8 mouse cellular contexts compared by ENCODE assay signal in genomic region chr5:136402622-136403564, GRCm38 (mm10).
A peak's percentile ranks its signal among the peaks of the same experiment; 100 is the strongest.
DNase-seq lines count a peak whose midpoint lies in the region; ATAC-seq and TF ChIP-seq lines count a peak whose summit lies in the region.

No protein-coding gene starts in this region.

- no peak for TF ChIP-seq EP300 in stomach, postnatal 0 days (optimal IDR thresholded peaks at IDR 0.05)

- H3K4me2 ChIP-seq in heart, embryonic 13.5 days: peak overlapping the region; percentile 49
- H3K4me2 ChIP-seq in limb, embryonic 12.5 days: peak overlapping the region; percentile 39
- H3K4me2 ChIP-seq in stomach, postnatal 0 days (replicated peaks; ENCODE audit: low read depth): peak overlapping the region; percentile 35

- TF ChIP-seq CTCF in stomach, postnatal 0 days (IDR thresholded peaks at IDR 0.05; ENCODE audit: low read depth): no peak

- H3K36me3 ChIP-seq in heart, embryonic 13.5 days: peaks cover 17% of the 10 kb centered on the region
- peaks cover 6% of the 10 kb centered on the region for H3K36me3 ChIP-seq in limb, embryonic 12.5 days
- H3K36me3 ChIP-seq in stomach, postnatal 0 days (ENCODE audit: control insufficient read depth, insufficient read depth, low read length): no peaks in the 10 kb centered on the region

- ATAC-seq in heart, embryonic 13.5 days (ENCODE audit: extremely low read depth, insufficient number of reproducible peaks, low FRiP score, low TSS enrichment): no peak
- peak; percentile 64 for ATAC-seq in limb, embryonic 12.5 days (ENCODE audit: insufficient number of reproducible peaks, insufficient read depth, low FRiP score, low TSS enrichment, low read depth)
- ATAC-seq in stomach, postnatal 0 days (ENCODE audit: low FRiP score, low TSS enrichment): 0 out of 2 replicates have a peak, but pooled peaks have one; percentile 38

- peak overlapping the region; percentile 12; the same call in 1 of the 2 replicates for H3K4me3 ChIP-seq in heart, embryonic 13.5 days
- H3K4me3 ChIP-seq in limb, embryonic 12.5 days (replicated peaks): 0 out of 2 replicates have a peak overlapping the region, but pooled peaks have one; percentile 2
- no peak overlapping the region for H3K4me3 ChIP-seq in stomach, postnatal 0 days (ENCODE audit: low read depth, low read length)

- H3K27ac ChIP-seq in heart, embryonic 13.5 days (replicated peaks): peak overlapping the region; percentile 78
- peak overlapping the region; percentile 69 for H3K27ac ChIP-seq in limb, embryonic 12.5 days
- H3K27ac ChIP-seq in stomach, postnatal 0 days (replicated peaks): peak overlapping the region; percentile 67

- H3K9ac ChIP-seq in heart, embryonic 13.5 days: peak overlapping the region; percentile 52; the same call in 1 of the 2 replicates
- no peak overlapping the region for H3K9ac ChIP-seq in limb, embryonic 12.5 days (replicated peaks)
- H3K9ac ChIP-seq in stomach, postnatal 0 days (ENCODE audit: low read length): no peak overlapping the region

- WGBS in heart, embryonic 13.5 days: 57% methylated on average over 15 of the region's 15 CpGs
- 29% methylated on average over 15 of the region's 15 CpGs for WGBS in limb, embryonic 12.5 days
- 40% methylated on average over 15 of the region's 15 CpGs for WGBS in stomach, postnatal 0 days

- H3K9me3 ChIP-seq in heart, embryonic 13.5 days: peaks cover 6% of the 10 kb centered on the region
- H3K9me3 ChIP-seq in limb, embryonic 12.5 days: peaks cover 5% of the 10 kb centered on the region; the same call in 1 of the 2 replicates
- no peaks in the 10 kb centered on the region for H3K9me3 ChIP-seq in stomach, postnatal 0 days (ENCODE audit: control insufficient read depth, low read length)

- H3K4me1 ChIP-seq in heart, embryonic 13.5 days: peaks cover 58% of the 10 kb centered on the region
- peaks cover 22% of the 10 kb centered on the region for H3K4me1 ChIP-seq in limb, embryonic 12.5 days (replicated peaks)
- H3K4me1 ChIP-seq in stomach, postnatal 0 days (replicated peaks; ENCODE audit: control insufficient read depth, insufficient read depth): no peaks in the 10 kb centered on the region

- no peak for DNase-seq in heart, adult 8-10 months (ENCODE audit: low spot score)
- DNase-seq in retina, postnatal 1 day: peak; percentile 9
- DNase-seq in retina, embryonic 14.5 days (ENCODE audit: low spot score): no peak
- no peak for DNase-seq in stomach, postnatal 0 days (ENCODE audit: low spot score)
- DNase-seq in right cerebral cortex, postnatal 4 days: no peak
- DNase-seq in cerebellum, postnatal 4 days (ENCODE audit: low spot score in 2 of 2): no peak

- no peaks in the 10 kb centered on the region for H3K27me3 ChIP-seq in heart, embryonic 13.5 days (replicated peaks)
- H3K27me3 ChIP-seq in limb, embryonic 12.5 days: peaks cover 26% of the 10 kb centered on the region
- no peaks in the 10 kb centered on the region for H3K27me3 ChIP-seq in stomach, postnatal 0 days (ENCODE audit: control insufficient read depth, insufficient read depth, low read length)
